Mouse (Mus musculus) hindbrain, embryonic 12.5 days (tissue): Measurements from ENCODE around the gene Scarf2. TPM values are rescaled to one million over a fixed set of nuclear protein-coding genes. Genes with fewer than 3 reads are reported as not detected.
A peak's percentile ranks its signal among the peaks of the same experiment; 100 is the strongest.

Experiments used
- ATAC-seq: fragments of 200-750 bp; cut with Nextera tagmentation; 2 replicates; pipeline ENCODE4 v1.8.0; 2017; ENCODE audit warnings: moderate TSS enrichment; ENCODE audit not compliant: low FRiP score
- H3K27ac ChIP-seq: fragments of 300-500 bp; sonication (generic); 2 replicates; pipeline ENCODE4 v1.5.1; 2016; ENCODE audit warnings: mild to moderate bottlenecking
- H3K27me3 ChIP-seq: fragments of 300-500 bp; sonication (generic); 2 replicates; pipeline ENCODE4 v1.6.1; 2016; ENCODE audit warnings: mild to moderate bottlenecking
- H3K36me3 ChIP-seq: fragments of 300-500 bp; sonication (generic); 2 replicates; pipeline ENCODE4 v1.6.1; 2016; ENCODE audit warnings: mild to moderate bottlenecking
- H3K4me1 ChIP-seq: fragments of 300-500 bp; sonication (generic); 2 replicates; pipeline ENCODE4 v1.6.1; 2016
- H3K4me2 ChIP-seq: fragments of 300-500 bp; sonication (generic); replicated peaks from 2 replicates; pipeline ENCODE4 v1.6.1; 2016; ENCODE audit warnings: mild to moderate bottlenecking
- H3K4me3 ChIP-seq: fragments of 300-500 bp; sonication (generic); 2 replicates; pipeline ENCODE4 v1.5.1; 2016; ENCODE audit warnings: mild to moderate bottlenecking
- H3K9ac ChIP-seq: fragments of 300-500 bp; sonication (generic); 2 replicates; pipeline ENCODE4 v1.6.1; 2016; ENCODE audit warnings: mild to moderate bottlenecking, moderate library complexity
- H3K9me3 ChIP-seq: fragments of 300-500 bp; sonication (generic); replicated peaks from 2 replicates; pipeline ENCODE4 v1.6.1; 2016; ENCODE audit warnings: mild to moderate bottlenecking
- WGBS: fragments of 180-500 bp; shearing (Covaris S2); methylation state at CpG from one replicate; pipeline ENCODE4 v1.1.7; 2016; 5-methylcytosine and 5-hydroxymethylcytosine counted together
- polyA plus RNA-seq: library from polyadenylated mRNA; unstranded; fragments of >200 nt; fragmentation: Nextera tagmentation; extraction: Ambion mirVana; gene quantifications from 2 replicates; pipeline ENCODE4 v1.2.1, GENCODE M21; 2016

Gene Scarf2
- polyA plus RNA-seq, 1 experiment from 2014 or later = 21.0 TPM

- Histone ChIP-seq H3K9me3 (no peaks in the 10 kb centered on the region), H3K4me3 (no peak overlapping the region), H3K27ac (no peak overlapping the region), H3K4me1 (no peaks in the 10 kb centered on the region), H3K4me2 (no peak overlapping the region), H3K9ac (no peak overlapping the region), H3K27me3 (no peaks in the 10 kb centered on the region), H3K36me3 (peaks cover 49% of the 10 kb centered on the region)
- WGBS = 82% methylated on average over 4 of the region's 4 CpGs
- ATAC-seq = no peak
These were observed 25.8 kb upstream of the Scarf2 start for GRCm38 (mm10) chr16:17771117-17771865.

- no peaks in the 10 kb centered on the region for H3K27me3 ChIP-seq
- no peak overlapping the region for H3K4me3 ChIP-seq
- H3K36me3 ChIP-seq = peaks cover 58% of the 10 kb centered on the region
- H3K27ac ChIP-seq = no peak overlapping the region
- no peaks in the 10 kb centered on the region for H3K9me3 ChIP-seq
- H3K9ac ChIP-seq = no peak overlapping the region
- no peaks in the 10 kb centered on the region for H3K4me1 ChIP-seq
- 72% methylated on average over 11 of the region's 11 CpGs for WGBS
- no peak overlapping the region for H3K4me2 ChIP-seq
- ATAC-seq = no peak
These were observed 20.3 kb upstream of the Scarf2 start for GRCm38 (mm10) chr16:17776828-17777227.

GRCm38 (mm10) chr16:17778223-17778622 lies 18.9 kb upstream of the Scarf2 start:
- H3K9ac ChIP-seq = no peak overlapping the region
- no peaks in the 10 kb centered on the region for H3K4me1 ChIP-seq
- H3K27ac ChIP-seq = no peak overlapping the region
- no peak overlapping the region for H3K4me3 ChIP-seq
- peaks cover 61% of the 10 kb centered on the region for H3K36me3 ChIP-seq
- no peak for ATAC-seq
- no peak overlapping the region for H3K4me2 ChIP-seq
- 82% methylated on average over 4 of the region's 4 CpGs for WGBS
- H3K27me3 ChIP-seq = no peaks in the 10 kb centered on the region
- H3K9me3 ChIP-seq = no peaks in the 10 kb centered on the region

DNA sequence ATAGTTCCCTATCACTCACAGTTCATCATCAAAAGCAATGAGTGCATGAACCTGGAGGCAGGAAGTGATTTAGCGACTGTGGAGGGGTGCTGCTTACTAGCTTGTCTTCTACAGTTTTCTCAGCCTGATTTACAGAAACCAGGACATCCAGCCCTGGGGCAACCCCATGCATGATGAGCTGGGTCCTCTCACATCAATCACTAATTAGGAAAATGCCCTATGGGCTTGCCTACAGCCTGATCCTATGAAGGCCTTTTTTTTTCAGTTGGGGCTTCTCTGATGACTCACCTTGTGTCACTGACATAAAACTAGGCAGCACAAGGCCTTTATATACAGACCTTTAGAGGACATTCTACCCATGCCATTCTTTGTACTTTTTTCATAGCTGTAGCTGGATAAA lies 17.4 kb upstream of the Scarf2 start:
- H3K4me1 ChIP-seq = no peaks in the 10 kb centered on the region

GRCm38 (mm10) chr16:17785337-17785736 lies 11.7 kb upstream of the Scarf2 start:
- ATAC-seq = no peak
- Histone ChIP-seq H3K9me3 (no peaks in the 10 kb centered on the region), H3K36me3 (peaks cover 83% of the 10 kb centered on the region), H3K9ac (no peak overlapping the region), H3K27ac (no peak overlapping the region), H3K4me2 (no peak overlapping the region), H3K27me3 (no peaks in the 10 kb centered on the region), H3K4me3 (no peak overlapping the region), H3K4me1 (no peaks in the 10 kb centered on the region)
- 59% methylated on average over 3 of the region's 3 CpGs for WGBS

More for the DNA sequence above, 17.4 kb upstream of the Scarf2 start:
- H3K27ac ChIP-seq = no peak overlapping the region
- peaks cover 66% of the 10 kb centered on the region for H3K36me3 ChIP-seq
- WGBS = 84% methylated on average over 1 of the region's 1 CpGs
- H3K9ac ChIP-seq = no peak overlapping the region
- H3K9me3 ChIP-seq = no peaks in the 10 kb centered on the region
- no peak for ATAC-seq
- no peak overlapping the region for H3K4me3 ChIP-seq
- H3K27me3 ChIP-seq = no peaks in the 10 kb centered on the region
- H3K4me2 ChIP-seq = no peak overlapping the region

DNA sequence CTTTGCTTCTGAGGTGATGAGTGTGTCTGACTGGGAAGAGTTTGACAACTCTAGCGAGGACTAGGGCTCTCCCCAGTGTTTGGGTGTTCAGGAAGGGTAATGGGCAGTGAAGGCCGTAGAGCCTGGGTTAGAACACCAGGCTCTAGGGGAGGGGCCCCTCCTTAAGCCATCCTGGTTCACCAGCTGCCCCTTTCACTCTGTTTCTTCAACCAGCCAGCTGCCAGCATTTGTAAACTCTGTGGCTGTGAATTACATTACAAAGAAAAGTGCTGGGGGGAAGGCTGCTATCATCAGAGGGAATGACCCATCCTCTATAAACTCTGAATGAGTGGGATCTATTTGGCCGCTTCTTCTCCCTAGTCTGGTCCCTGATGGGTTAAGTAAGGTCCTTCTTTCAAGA lies 4.4 kb upstream of the Scarf2 start:
- Histone ChIP-seq H3K36me3 (peaks cover 47% of the 10 kb centered on the region), H3K9me3 (no peaks in the 10 kb centered on the region), H3K27ac (no peak overlapping the region), H3K4me1 (peaks cover 7% of the 10 kb centered on the region), H3K4me2 (no peak overlapping the region), H3K9ac (no peak overlapping the region), H3K4me3 (no peak overlapping the region), H3K27me3 (peaks cover 27% of the 10 kb centered on the region)
- WGBS = 74% methylated on average over 3 of the region's 3 CpGs
- no peak for ATAC-seq

- Histone ChIP-seq H3K9ac (no peak overlapping the region), H3K27me3 (peaks cover 40% of the 10 kb centered on the region)
These were observed 3.0 kb upstream of the Scarf2 start for GRCm38 (mm10) chr16:17794047-17794446.

DNA sequence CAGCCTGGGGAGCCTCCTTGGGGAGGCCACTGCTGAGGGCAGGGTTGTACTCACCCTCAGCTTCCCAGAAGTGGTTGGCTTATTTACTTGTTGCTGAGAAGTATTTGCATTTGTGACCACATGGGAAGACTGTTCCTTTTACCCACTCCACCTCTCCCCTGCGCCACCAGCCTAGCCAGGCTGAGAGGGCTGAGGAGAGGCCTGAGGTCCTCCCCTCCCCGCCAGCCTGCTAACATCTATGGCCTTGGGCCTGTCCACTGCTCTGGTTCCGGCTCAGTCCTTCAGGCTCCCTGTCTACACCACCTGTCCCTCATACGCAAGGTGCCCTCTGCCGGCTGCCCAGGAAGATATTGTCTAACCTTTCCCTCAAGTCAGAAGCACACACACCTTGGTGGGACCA lies 1.4 kb upstream of the Scarf2 start:
- 72% methylated on average over 5 of the region's 5 CpGs for WGBS
- no peak overlapping the region for H3K4me2 ChIP-seq

More at GRCm38 (mm10) chr16:17794047-17794446, 3.0 kb upstream of the Scarf2 start:
- Histone ChIP-seq H3K27ac (no peak overlapping the region), H3K9me3 (no peaks in the 10 kb centered on the region), H3K4me3 (no peak overlapping the region), H3K4me2 (no peak overlapping the region), H3K4me1 (peaks cover 20% of the 10 kb centered on the region), H3K36me3 (peaks cover 38% of the 10 kb centered on the region)
- 91% methylated on average over 4 of the region's 4 CpGs for WGBS
- ATAC-seq = no peak

DNA sequence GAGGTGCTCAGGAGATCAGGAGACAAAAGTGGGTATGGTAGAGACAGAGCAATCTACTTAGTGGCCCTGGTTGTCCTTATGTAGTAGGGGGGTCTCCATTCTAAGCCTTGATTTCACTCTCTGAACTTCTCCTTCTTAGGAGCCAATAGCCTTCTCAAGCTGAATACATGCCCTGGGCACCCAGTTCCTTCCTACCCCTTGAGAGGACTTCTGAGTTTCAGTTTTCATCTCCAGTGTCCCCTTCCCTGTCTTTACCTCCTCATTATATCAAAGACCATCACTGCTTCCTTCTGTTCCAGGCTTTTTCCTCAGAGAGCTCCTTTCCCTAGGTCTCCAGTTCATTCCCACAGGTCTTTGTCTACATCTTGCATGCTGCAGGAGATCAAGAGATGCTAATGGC lies 563 bp upstream of the Scarf2 start:
- peaks cover 21% of the 10 kb centered on the region for H3K4me1 ChIP-seq
- H3K27ac ChIP-seq = no peak overlapping the region
- peaks cover 65% of the 10 kb centered on the region for H3K27me3 ChIP-seq
- H3K9me3 ChIP-seq = no peaks in the 10 kb centered on the region
- H3K4me3 ChIP-seq = peak overlapping the region; percentile 53
- no peak for ATAC-seq
- peak overlapping the region; percentile 81 for H3K4me2 ChIP-seq
- peak overlapping the region; percentile 74; the same call in 1 of the 2 replicates for H3K9ac ChIP-seq
- H3K36me3 ChIP-seq = peaks cover 17% of the 10 kb centered on the region

More for the DNA sequence above, 1.4 kb upstream of the Scarf2 start:
- Histone ChIP-seq H3K4me1 (peaks cover 21% of the 10 kb centered on the region), H3K36me3 (peaks cover 24% of the 10 kb centered on the region), H3K27ac (no peak overlapping the region), H3K4me3 (no peak overlapping the region), H3K9ac (no peak overlapping the region), H3K27me3 (peaks cover 56% of the 10 kb centered on the region), H3K9me3 (no peaks in the 10 kb centered on the region)
- ATAC-seq = no peak

GRCm38 (mm10) chr16:17797812-17798311 lies 780 bp downstream of the Scarf2 start:
- Histone ChIP-seq H3K27ac (peak overlapping the region; percentile 62; the same call in 1 of the 2 replicates), H3K4me1 (peaks cover 32% of the 10 kb centered on the region), H3K27me3 (peaks cover 78% of the 10 kb centered on the region), H3K36me3 (peaks cover 4% of the 10 kb centered on the region; the same call in 1 of the 2 replicates), H3K9ac (peak overlapping the region; percentile 74), H3K4me2 (peak overlapping the region; percentile 81), H3K4me3 (peak overlapping the region; percentile 53), H3K9me3 (no peaks in the 10 kb centered on the region)
- 3% methylated on average over 29 of the region's 29 CpGs for WGBS
- ATAC-seq = peak; percentile 11; the same call in 1 of the 2 replicates

DNA sequence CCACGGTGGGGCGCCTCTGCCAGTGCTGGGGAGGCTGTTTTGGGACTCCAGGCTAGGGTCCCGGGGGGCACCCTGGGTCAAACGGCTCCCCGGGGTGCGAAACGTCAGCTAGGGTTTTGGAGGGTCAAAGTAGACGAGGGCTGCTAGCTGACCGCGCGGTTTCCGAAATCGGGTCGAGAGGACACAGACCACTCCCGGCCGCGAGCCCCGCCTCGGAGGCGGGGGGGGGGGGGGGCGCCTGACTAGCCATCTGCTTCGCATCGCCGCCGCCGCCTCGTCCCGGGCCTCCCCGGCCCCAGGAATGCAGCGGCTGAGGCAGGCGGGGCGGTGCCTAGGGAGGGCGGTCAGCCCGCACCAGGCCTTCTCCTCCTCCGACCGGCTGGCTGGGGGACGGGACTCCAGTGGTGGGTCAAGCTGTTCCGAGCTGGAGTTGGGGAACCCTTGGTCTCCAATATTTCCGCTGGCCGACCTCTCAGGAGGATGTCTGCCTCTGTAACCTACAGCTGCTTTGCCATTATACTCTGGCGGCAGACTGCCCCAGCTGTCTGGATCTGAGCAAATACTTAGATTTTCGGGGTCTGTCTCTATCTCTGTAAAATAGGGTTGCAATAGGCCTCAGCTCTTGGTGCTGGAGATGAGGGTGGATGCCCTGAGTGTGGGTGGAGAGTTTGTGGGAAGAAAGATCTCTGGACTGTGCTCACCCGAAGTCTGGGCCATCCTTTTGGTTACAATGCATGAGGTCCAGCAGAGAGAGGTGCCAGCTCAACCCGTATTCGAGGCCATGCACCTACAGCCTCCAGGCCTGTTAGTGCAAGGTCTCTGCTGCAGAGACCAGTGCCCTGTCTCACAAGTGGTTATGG lies 1.5 kb downstream of the Scarf2 start:
- ATAC-seq = 0 out of 2 replicates have a peak, but pooled peaks have one; percentile 12
- Histone ChIP-seq H3K9me3 (no peaks in the 10 kb centered on the region), H3K4me2 (peak overlapping the region; percentile 81), H3K9ac (peak overlapping the region; percentile 74), H3K36me3 (no peaks in the 10 kb centered on the region), H3K27me3 (peaks cover 85% of the 10 kb centered on the region), H3K4me3 (peak overlapping the region; percentile 53), H3K27ac (peak overlapping the region; percentile 62; the same call in 1 of the 2 replicates), H3K4me1 (peaks cover 39% of the 10 kb centered on the region)
- 2% methylated on average over 35 of the region's 45 CpGs for WGBS

DNA sequence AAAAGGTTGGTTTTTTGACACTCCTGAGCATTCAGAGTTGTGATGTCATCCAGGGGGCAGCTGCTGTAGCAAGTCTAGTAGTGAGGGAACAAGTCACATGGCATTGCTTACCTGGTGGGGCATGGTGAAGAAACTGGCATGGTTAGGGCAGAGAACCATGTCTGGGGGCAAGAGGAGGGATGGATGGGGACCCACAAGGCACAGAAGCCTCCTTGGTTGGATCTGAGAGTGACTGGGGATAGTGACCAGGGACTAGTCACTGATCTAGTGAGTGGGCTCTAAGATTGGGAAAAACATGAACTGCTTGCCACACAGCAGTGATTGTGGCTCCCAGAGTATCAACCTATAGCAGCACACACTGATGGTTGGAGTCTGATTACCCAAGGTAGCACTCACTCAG lies 2.5 kb downstream of the Scarf2 start:
- peaks cover 95% of the 10 kb centered on the region for H3K27me3 ChIP-seq
- ATAC-seq = no peak
- peaks cover 49% of the 10 kb centered on the region for H3K4me1 ChIP-seq

More for the DNA sequence above, 2.5 kb downstream of the Scarf2 start:
- Histone ChIP-seq H3K4me3 (no peak overlapping the region), H3K4me2 (no peak overlapping the region), H3K9me3 (no peaks in the 10 kb centered on the region), H3K9ac (no peak overlapping the region), H3K27ac (no peak overlapping the region), H3K36me3 (no peaks in the 10 kb centered on the region)
